Mouse (Mus musculus): Measurements from ENCODE around the gene Spon1.

Gene Spon1

DNA sequence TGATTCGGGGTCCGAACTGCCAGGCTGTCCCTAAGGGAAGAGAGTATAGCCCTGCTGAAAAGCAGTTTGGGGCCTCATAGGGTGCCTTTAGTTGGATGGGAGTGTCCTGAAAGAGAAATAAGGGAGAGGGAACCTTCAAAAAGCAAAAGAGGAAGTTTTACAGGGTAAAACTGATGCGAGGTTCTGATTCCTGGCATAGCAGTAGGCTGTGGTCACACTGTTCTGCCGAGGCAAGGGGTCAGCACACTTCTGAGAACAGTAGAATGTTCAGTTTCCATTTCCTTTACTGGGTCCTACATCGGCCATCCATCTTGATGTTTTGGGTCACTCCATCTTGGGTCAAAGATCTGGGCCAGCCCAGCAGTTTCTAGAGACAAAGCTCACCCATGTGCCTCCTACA, 14.5 kb downstream of the Spon1 start:
- no peak for DNase-seq

DNA sequence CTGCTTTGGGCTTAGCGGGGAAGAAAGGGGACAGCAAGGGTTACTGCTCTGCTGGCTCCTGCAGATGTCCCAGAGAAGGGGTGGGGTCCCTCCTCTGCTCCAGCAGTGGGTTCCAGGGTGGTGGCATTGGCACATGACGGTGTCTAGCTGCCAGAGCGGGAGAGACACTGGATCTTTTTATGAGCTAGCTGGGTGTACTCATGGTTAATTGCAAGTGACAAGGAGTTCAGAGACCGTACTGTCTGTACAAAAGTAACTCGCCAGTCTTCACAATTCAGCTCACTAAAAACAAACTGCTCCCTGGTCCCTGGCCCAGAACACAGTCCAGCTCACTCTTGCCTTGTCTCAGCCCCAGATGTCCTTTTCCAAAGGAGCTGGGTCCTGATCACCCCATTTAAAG, 26.2 kb downstream of the Spon1 start:
- no peak for DNase-seq

DNA sequence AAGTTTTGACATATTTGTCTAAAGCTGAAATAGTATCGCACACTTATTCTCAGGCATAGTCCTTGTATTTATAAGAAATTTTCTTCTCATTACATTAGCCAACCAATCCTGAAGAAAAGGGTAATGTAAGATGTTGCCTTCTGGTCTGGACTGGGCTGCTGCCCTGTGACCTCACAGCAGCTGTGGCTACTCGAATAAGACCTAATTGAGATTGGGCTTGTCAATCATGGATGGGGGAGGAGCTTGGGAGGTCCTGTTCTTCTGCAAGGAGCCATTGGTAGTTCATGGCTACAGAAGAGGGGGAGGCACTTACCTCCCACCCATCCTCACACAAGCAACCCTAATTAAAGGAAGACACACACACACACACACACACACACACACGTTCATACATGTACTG, 27.1 kb downstream of the Spon1 start:
- DNase-seq: no peak

DNA sequence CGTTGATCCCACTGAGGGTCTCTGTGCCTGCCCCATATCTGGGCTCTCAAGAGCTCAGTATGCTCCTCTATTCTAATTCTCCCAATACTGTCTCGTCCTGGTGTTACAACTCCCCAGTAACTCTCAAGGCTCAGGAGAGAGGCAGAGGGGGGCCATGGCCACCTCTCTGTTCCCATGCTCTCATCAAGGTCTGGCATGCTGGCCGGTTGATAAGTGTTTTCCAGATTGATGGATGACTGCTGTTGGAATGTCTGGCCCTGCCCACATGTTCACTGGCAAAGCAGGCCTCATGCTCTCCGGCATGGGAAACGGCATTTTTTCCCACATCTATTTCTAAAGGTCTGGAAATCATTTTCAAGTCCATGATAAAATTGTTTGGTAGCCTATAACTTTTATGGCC, 29.4 kb downstream of the Spon1 start:
- no peak for DNase-seq

DNA sequence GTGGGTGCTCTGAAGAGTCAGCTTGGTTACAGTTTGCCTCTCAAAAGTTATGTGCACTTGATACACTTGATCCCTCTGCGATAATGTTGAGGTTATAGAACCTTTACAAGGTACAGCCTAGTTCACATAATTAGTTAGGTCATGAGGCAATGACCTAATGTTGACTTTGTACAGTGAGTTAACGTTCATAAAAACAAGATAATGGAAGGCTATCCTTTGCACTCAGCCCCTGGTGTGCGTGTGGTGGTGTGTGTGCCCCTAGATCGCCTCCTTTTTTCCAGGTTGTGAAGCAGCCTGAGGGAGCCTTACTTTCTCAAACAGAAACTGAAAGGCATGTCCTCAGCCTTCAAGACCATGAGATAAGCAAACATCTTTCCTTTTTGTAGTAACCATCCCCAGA, 31.3 kb downstream of the Spon1 start:
- DNase-seq: no peak

DNA sequence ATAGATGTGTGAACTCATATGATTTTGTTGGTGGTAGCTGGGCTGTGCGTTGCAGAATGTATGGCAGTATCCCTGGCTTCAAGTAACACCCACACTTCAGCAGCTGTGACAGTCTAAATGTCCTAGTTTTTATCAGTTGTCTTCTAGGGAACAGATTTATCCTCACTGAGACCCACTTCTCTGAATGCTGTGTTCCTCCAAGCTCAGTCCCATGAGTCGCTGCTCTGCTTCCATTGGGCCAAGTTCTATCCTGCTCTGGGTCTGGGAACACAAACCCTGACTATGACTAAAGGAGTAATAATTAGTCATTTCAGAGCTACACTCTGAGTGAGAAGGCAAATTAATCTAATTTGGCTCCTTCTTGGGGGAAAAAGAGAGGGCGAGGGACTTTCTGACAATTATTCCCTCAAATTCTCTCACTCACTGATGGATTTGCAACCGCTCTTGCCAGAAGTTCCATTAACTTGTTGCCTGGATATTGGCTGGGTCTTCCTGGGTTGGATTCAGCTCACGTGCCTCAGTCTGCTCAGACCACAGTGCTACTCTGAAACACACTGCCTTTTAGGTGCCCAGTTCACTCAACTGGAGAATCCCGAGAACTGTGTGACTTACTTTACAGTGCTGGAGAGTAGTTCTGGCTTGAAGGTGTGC, 32.9 kb downstream of the Spon1 start:
- no peak for DNase-seq

DNA sequence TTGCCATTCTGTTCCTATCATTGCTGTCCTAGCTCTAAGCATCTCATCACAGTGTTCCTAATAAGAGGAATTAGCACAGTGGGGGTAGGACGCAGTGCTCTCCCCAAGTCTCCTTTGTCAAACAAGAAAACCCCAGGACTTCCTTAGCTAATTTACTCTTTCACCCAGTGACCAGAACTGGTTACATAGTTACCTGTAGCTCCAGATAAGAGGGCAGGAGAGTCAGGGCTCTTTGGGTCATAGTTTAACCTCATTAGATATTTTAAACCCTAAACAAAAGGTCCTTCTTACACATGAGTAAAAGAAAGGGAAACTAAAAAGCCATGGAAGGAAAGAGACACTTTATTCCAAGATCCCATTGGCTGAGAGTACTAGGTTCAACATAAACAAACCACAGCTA, 44.0 kb downstream of the Spon1 start:
- DNase-seq: no peak

DNA sequence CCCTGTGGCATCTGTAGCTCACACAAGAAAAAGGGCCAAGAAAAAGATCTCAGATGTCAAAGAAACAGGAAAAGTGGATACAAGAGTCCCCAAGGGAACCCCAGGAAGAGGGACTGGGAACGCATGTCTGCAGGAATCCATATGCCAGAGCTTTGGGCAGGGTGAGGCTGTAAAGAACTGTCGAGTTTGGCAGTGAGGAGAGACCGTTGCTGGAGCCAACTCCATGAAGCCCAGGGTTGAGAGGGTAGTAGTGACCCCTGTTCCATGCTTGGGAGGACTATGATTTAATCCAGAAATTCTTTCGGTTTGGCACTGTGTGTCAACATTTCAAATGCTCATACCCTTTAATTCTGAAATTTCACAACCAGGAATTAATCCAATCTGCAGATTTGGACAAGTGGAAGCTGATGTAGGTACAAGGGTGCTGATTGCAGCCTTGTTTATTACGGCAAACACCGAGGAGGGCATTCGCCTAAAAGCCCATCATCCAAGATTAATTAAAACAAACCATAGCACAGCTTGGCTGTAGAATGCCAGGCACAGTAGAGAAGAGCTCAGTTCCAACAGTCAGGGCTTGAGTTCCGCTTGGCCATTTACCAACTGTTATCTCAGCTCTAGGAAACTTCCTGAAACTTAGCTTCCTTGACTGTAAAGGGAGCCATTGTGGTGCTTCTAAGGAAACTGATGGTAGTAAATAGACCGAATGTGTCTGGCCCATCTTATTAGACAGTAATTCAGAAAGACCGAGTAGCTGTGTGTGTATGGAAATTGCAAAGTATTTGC, 45.8 kb downstream of the Spon1 start:
- peak; percentile 37 to 41 for DNase-seq

DNA sequence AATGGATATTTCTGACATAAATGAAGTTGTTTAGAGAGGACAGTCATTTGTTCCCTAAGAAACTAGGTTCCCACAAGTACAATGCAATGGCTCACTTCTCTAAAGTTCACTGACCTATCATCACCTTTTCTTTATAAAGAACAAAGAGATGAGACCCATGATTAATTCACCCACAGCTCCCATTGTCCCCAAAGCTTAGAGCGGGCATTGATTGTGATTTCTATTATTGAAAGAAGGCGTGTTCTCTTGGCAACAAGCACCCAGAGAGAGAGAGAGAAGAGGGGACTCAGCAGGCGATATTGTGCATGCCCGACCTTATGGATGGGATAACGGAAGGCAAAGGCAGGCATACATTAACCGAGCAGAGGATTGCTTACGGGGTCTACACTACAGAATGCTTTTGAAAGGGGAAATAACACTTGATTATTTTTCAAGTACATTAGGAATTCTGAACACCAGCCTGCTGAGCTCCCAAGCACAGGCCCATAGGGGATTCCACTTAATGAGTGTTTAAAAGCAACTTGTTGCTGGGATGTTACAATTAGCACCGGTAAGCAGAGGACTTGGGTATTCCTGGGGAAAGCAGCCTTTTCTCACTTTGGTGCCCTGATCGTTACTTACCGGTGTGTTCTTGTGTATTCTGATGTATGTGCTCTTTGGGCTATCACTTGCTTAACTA, 48.4 kb downstream of the Spon1 start:
- DNase-seq: no peak

DNA sequence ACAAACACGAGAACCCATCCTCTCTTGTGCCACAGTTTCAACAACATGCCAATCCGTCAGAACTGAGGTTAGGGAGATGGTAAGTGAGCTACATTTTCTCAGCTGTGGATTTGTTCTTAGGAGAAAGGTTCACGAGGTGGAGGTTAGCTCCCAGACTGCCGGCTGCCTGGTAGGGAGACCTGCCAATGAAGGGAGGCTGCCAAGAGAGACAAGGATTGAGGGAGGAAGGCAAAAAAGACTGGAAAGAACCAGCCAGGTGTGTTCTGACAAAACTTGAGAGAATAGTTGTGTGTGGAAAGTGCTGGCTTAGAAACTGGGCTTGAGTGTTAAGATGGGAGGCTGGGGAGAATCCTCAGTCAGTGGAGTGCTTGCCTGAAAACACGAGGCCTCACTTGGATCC, 49.9 kb downstream of the Spon1 start:
- peak; percentile 50 to 68 for DNase-seq

DNA sequence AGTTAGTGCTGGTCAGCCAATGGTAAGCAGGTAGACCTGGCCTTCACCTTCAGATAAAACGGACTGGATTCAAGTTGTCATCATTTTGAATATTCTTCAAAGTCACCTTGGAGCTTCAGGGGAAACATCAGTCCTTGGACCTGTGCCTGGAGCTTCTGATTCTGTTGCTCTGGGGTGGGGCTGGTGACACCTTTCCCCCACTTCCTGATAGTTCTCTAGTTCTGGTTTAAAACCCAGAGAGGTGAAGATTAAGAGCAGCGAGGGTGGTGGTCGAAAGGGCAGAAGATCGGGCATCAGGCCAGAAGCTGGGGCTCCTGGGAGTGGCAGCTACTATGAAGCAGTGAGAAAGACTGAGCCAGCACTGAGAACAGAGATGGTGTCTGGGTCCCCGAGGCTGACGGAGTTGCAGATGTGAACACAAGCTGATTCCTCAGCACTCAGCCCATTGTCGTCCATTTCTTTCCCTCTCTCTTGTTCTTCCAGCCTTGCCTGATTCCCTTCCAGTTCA, 51.1 kb downstream of the Spon1 start:
- DNase-seq: no peak

DNA sequence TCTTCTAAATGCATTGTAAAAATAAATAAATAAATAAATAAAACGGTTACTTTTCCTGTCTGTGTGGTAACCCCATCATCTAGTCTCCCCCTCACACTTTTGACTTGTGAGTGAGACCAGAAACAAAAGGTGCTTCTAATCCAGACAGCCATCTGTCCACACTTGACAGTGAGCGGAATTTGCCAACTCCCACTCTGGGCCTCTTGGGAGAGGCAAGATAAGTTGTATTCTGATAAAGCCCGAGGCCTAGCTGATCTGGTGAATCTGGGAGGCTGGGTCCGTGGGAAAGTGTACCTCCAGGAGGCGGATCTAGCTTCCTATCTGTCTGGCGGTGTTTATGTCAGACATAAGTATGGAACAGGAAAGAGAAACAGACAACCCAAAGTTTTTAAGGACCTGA, 52.3 kb downstream of the Spon1 start:
- peak in 1 of 2 experiments; percentile 46 for DNase-seq

DNA sequence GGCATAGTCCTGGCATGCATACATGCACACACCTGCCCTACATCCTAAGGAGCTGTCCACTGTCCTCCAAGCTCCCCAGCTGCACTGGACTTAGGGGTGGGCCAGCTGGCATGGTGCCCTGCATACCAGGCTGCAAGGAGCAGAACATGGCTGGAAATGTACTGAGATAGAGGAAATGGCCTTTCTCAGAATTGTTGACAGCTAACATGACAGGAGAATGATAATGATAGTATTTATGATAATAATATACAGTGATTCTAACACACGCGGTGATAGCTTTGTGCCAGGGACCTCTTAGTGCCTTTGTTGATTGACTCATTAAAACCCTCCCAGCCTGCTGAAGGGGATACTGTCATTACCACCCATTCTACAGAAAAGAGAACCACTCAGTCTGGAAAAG, 54.4 kb downstream of the Spon1 start:
- DNase-seq: peak; percentile 48 to 59

DNA sequence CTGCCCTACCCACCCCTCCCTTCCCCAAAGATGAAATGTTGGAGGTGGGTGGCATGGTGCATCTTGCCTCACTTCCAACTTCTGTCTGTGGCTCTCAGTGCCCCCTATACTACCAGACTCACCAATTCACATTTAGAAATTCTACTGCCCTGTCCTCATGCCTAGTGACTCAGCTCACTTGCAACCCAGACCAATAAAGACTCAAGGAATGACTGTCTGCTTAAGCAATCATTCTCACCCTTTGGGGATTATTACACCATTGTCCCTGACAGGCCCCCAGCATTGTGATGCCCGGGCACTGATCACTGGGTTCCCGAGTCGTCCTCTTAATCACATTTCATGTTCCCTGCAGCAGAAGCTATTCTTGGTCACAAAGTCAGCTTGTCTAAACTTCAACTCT, 57.2 kb downstream of the Spon1 start:
- no peak for DNase-seq

DNA sequence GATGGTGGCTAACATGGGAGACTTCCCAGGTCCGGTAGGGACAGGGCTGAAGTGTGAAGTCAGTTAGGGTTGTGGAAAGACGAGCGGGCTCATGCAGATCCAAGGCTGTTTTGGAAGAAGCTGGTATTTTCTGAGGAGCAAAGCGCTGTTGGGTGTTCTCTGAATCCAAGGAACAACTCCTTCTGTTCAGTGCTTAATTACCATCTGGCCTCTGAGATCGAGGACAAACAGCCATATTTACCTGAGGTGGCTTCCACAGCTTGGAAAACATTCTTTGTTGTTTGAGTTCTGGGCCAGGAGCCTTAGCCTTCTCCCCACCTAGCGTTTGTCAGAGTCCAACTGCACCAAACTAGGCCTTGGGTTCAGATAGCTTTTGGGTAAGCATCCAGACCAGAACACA, 58.9 kb downstream of the Spon1 start:
- DNase-seq: peak; percentile 53 to 59

DNA sequence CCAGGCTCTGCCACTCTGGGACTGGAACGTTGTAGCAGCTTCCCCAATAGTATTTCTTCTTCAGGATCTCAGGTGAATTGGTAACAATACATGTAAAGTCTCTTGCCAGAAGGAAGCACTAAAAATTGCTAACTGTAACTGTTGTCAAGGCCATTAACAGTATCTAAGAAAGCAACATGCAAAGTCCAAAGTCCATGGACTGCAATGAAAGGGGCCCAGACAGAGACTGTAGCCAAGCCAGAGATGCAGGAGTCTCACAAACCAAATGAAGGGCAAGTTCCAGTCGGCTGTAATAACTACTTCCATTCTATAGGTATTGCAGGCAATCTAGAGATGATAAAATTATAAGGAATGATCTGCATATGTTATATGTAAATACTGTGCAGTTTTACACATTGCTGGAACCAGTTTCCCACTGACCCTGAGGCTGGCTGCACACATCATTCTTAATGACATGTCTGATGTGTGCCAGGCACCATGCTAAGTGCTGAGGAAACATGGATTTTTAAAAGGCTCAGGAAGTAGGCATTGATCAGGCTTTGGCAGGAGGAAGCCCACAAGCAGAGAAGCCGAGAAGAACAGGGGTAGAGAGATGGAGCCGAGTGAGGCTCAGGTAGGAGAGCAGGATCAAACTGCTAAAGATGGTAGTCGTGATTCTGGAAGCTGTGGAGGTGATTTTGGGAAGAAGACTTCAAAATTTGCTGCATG, 59.9 kb downstream of the Spon1 start:
- no peak for DNase-seq

DNA sequence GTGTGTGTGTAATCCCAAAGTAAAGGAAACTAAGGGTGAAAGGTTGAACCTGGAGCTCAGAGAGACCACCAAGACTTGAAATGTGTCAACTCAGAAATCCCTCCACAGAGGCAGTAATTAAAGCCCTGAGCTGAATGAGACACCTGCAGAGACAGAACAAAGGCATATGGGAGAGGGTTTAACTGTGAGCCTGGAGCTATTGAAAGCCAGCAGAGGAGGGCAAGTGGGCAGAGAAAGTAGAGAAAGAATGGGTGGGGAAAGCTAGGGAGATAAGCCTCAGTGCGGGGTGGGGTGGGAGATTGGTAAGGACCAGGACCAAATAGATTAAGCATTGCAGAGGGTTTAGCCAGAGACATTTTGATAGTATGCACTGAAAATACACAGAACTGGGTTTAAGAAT, 60.7 kb downstream of the Spon1 start:
- DNase-seq: no peak

DNA sequence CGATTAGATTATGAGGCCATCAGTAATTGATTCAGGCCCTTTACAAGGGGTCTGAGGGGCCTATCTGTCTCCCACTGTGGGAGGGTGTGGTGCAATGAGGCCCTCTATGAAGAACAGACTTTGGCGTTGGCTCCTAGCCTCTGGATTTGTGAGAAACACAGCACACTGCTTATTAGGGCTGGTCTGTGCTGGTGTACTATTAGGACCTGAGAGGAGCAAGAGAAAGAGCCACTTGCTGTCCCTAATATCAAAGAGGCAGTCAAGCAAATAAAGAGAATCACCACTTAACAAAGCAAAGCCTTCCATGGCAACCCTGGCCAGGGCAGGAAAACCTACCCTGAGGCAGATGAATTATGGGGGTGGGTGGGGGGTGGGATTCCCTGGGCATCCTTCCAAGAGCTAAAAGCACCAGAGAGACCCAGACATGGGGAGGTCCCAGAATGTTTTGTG, 62.3 kb downstream of the Spon1 start:
- DNase-seq: no peak

DNA sequence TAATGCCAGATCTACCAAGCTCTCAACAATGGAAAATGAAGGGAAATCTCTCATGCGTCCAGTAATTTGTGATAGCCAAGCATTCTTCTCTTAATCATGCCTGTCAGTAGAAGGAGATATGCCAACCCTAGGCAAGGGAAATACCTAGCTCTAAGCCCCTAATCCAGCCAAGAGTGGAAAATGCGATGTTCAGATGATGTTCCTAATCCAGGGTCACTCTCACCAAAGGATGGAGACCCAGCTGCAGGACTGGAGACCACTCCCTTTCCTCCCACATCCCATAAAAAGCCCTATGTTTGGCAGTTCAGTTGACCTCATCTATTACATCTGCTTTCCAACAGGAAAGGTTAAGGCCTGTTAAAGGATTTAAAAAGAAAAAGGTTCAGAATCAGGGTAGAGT, 62.8 kb downstream of the Spon1 start:
- no peak for DNase-seq

DNA sequence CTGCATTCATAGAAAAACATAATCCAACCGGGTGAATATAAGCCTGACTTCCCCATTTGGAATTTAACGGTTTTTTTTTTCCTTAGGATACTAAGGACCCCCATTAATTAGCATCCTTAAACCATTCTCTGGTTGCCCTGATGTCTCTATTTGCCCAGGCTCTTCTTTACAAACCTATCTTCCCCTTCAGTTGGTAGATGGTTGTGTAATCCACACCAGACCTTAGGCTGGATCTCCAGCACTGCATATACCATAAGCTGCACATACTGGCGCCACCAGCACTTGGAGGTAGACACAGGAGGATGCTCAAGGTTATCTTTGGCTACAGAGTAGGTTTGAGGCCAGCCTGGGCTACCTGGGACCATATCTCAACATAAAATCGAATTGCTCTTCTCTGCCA, 71.4 kb downstream of the Spon1 start:
- DNase-seq: no peak

DNA sequence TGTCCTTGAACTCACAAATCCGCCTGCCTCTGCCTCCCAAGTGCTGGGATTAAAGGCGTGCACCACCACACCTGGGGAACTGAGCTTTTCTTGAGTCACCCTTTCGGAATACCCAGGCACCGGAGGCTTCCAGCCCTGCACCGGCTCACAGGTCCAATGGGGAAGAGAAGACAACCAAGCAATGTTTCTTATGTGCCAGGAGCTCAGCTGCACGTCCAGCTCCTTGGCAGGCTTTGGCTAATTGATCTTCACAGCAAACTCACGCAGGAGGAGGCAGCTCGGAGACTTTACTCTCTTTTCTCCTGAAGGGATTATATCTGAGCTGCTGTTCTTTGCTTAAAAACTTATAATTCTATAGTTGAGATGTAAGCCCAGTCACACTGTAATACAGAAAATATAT, 73.6 kb downstream of the Spon1 start:
- DNase-seq: peak in 1 of 2 experiments; percentile 48

DNA sequence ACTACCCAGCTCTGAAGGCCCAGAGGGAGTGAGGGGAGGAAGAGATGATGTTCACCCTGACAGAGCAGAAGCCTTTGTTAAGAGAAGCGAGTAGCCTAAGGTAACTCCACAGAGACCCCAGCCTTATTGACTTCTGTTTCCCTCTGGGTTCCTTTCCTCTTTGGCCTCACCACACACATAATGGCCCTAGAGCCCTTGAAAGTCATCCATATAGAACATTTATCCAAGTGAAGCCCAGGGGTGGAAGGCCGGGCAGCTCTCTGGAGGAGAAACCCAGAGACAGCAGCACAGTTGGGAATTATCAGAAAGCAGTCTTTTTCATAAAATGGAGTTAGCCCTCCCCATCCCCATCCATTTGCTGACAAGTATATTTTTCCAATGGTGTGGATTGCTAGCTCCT, 75.7 kb downstream of the Spon1 start:
- no peak for DNase-seq

DNA sequence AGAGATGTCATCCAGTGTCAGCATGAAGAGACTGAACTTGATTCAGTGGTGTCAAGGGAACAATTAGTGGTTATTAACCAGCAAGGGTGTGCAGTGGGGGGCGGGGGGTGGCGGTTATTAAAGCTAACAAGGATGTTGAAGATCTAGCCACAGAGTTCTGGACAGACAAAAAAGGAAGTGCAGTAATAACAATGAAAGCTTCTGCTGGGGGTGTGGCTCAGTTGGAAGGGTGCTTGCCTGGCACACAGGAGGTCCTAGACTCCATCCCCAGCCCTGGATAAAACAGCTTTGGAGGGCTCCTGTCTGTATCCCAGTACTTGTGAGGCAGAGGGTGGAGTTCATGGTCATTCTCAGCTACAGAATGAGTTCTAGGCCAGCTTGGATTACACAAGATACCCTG, 77.4 kb downstream of the Spon1 start:
- no peak for DNase-seq
